Mouse (Mus musculus) liver, postnatal 0 days (tissue): ENCODE results near the gene Fam163a.

ENCODE experiments used
- CTCF ChIP-seq: sonication (generic); IDR thresholded peaks from 2 replicates; pipeline ENCODE4 v1.5.1; 2016; ENCODE audit warnings: antibody characterized with exemption, low read depth
- EP300 ChIP-seq: IDR thresholded peaks from 2 replicates; pipeline ENCODE4 v1.6.1; 2016; ENCODE audit warnings: antibody characterized with exemption, low read depth, mild to moderate bottlenecking

DNA sequence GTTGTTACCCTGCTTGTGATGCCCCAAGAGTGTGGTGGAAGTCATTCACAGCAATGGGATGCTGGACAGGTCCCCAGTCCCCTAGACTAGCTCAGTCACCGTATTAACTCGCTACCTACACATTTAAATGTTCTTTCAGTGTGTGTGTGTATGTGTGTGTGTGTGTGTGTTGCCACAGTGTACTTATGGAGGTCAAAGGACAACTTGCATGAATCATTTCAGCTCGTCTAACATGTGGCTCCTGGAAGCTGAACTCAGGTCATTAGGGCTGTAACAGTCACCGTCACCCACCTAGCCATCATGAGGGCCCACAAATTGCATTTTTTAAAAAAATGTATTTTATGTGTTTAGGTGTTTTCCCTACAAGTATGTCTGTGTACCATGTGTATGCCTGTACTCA is 142.6 kb downstream of the Fam163a start:
- TF ChIP-seq CTCF (no peak), EP300 (no peak)
